Comparison of ENCODE assay signal across 8 mouse cellular contexts in genomic region chr7:99249582-99249911, GRCm38 (mm10). TPM values are rescaled to one million over a fixed set of nuclear protein-coding genes. Genes with fewer than 3 reads are reported as not detected.
DNase-seq lines count a peak whose midpoint lies in the region; ATAC-seq and TF ChIP-seq lines count a peak whose summit lies in the region.

No protein-coding gene starts in this region.

- 2% methylated on average over 10 of the region's 10 CpGs for WGBS in heart, embryonic 11.5 days (ENCODE audit: insufficient replicate concordance)
- under 1% methylated on average over 10 of the region's 10 CpGs for WGBS in kidney, embryonic 14.5 days
- 0% methylated on average over 10 of the region's 10 CpGs for WGBS in lung, embryonic 16.5 days

- no peaks in the 10 kb centered on the region for H3K36me3 ChIP-seq in G1E (replicated peaks)
- no peaks in the 10 kb centered on the region for H3K36me3 ChIP-seq in heart, embryonic 11.5 days (ENCODE audit: control insufficient read depth, insufficient read depth, low read length)
- no peaks in the 10 kb centered on the region for H3K36me3 ChIP-seq in kidney, embryonic 14.5 days (ENCODE audit: control insufficient read depth, insufficient read depth, low read length)
- H3K36me3 ChIP-seq in lung, embryonic 16.5 days (ENCODE audit: control insufficient read depth, insufficient read depth, low read length): no peaks in the 10 kb centered on the region

- no peaks in the 10 kb centered on the region for H3K9me3 ChIP-seq in G1E (replicated peaks)
- H3K9me3 ChIP-seq in heart, embryonic 11.5 days (replicated peaks; ENCODE audit: control insufficient read depth, low read length): no peaks in the 10 kb centered on the region
- H3K9me3 ChIP-seq in kidney, embryonic 14.5 days (ENCODE audit: control insufficient read depth, low read length): no peaks in the 10 kb centered on the region
- H3K9me3 ChIP-seq in lung, embryonic 16.5 days (ENCODE audit: control insufficient read depth, low read length): no peaks in the 10 kb centered on the region

- no peak for ATAC-seq in G1E (ENCODE audit: extremely low read depth, insufficient number of reproducible peaks, low FRiP score, poor library complexity, severe bottlenecking)
- ATAC-seq in heart, embryonic 11.5 days (replicated peaks; ENCODE audit: insufficient number of reproducible peaks, low FRiP score, low TSS enrichment): peak; percentile 48; the same call in 1 of the 2 replicates
- peak; percentile 73 for ATAC-seq in kidney, embryonic 14.5 days (ENCODE audit: low FRiP score, low TSS enrichment)
- peak; percentile 61; the same call in 1 of the 2 replicates for ATAC-seq in lung, embryonic 16.5 days (ENCODE audit: low read depth)

- no peak overlapping the region for H3K27ac ChIP-seq in heart, embryonic 11.5 days (ENCODE audit: low read depth, low read length)
- H3K27ac ChIP-seq in kidney, embryonic 14.5 days (ENCODE audit: low read depth, low read length): no peak overlapping the region
- no peak overlapping the region for H3K27ac ChIP-seq in lung, embryonic 16.5 days (ENCODE audit: low read length)

- H3K4me2 ChIP-seq in heart, embryonic 11.5 days: peak overlapping the region; percentile 67
- H3K4me2 ChIP-seq in kidney, embryonic 14.5 days (replicated peaks; ENCODE audit: low read depth, low read length): peak overlapping the region; percentile 74
- peak overlapping the region; percentile 70 for H3K4me2 ChIP-seq in lung, embryonic 16.5 days (ENCODE audit: low read depth, low read length)

- H3K9ac ChIP-seq in heart, embryonic 11.5 days (ENCODE audit: low read depth, low read length): no peak overlapping the region
- H3K9ac ChIP-seq in kidney, embryonic 14.5 days (ENCODE audit: low read depth, low read length): no peak overlapping the region
- no peak overlapping the region for H3K9ac ChIP-seq in lung, embryonic 16.5 days (ENCODE audit: low read length)

- DNase-seq in CD4-positive, CD25-positive, alpha-beta regulatory T cell, adult 2 months (ENCODE audit: low read depth, low spot score): peak; percentile 75
- no peak for DNase-seq in G1E (ENCODE audit: low spot score)
- DNase-seq in cerebellum, postnatal 36 days: peak; percentile 38 to 46
- peak; percentile 87 for DNase-seq in retina, postnatal 1 day
- no peak for DNase-seq in spleen, postnatal 14 days (ENCODE audit: low spot score in 2 of 2)

- no peaks in the 10 kb centered on the region for H3K4me1 ChIP-seq in G1E (ENCODE audit: insufficient read depth, low read depth, low read length)
- peaks cover 5% of the 10 kb centered on the region; the same call in 1 of the 2 replicates for H3K4me1 ChIP-seq in heart, embryonic 11.5 days (ENCODE audit: control insufficient read depth, insufficient read depth, low read length)
- H3K4me1 ChIP-seq in kidney, embryonic 14.5 days (ENCODE audit: control insufficient read depth, insufficient read depth, low read length): no peaks in the 10 kb centered on the region
- H3K4me1 ChIP-seq in lung, embryonic 16.5 days (replicated peaks; ENCODE audit: control insufficient read depth, insufficient read depth, low read length): peaks cover 7% of the 10 kb centered on the region

- peaks cover 6% of the 10 kb centered on the region; the same call in 1 of the 2 replicates for H3K27me3 ChIP-seq in G1E (ENCODE audit: insufficient read depth, low read length)
- peaks cover 18% of the 10 kb centered on the region for H3K27me3 ChIP-seq in heart, embryonic 11.5 days (ENCODE audit: control insufficient read depth, insufficient read depth, low read length)
- H3K27me3 ChIP-seq in kidney, embryonic 14.5 days (ENCODE audit: control insufficient read depth, insufficient read depth, low read length): peaks cover 9% of the 10 kb centered on the region
- H3K27me3 ChIP-seq in lung, embryonic 16.5 days (ENCODE audit: control insufficient read depth, insufficient read depth, low read depth, low read length): peaks cover 11% of the 10 kb centered on the region

- H3K4me3 ChIP-seq in G1E (ENCODE audit: low read depth, low read length): no peak overlapping the region
- H3K4me3 ChIP-seq in heart, embryonic 11.5 days (ENCODE audit: low read depth, low read length): peak overlapping the region; percentile 45
- peak overlapping the region; percentile 39 for H3K4me3 ChIP-seq in kidney, embryonic 14.5 days (ENCODE audit: low read length)
- peak overlapping the region; percentile 42 for H3K4me3 ChIP-seq in lung, embryonic 16.5 days (ENCODE audit: low read length)

- peak; percentile 64 for TF ChIP-seq CTCF in G1E (IDR thresholded peaks at IDR 0.05; ENCODE audit: low read depth, low read length)

RNA-seq across cellular contexts. Expression of gene Mogat2, which starts 11.1 kb away (rescaled TPM):
- not detected in 2 replicates for total RNA-seq in G1E (2014; fragmentation: Nextera tagmentation)
- total RNA-seq in G1E (2017): 0.12 TPM in 1 of 2 replicates, not detected in the other
- polyA plus RNA-seq in G1E (2012): 0.02 and 0.07 TPM in 2 replicates
- 4.2 and 7.1 TPM in 2 replicates for polyA plus RNA-seq in heart, embryonic 11.5 days (2014; fragmentation: Nextera tagmentation; extraction: Ambion mirVana)
- polyA plus RNA-seq in kidney, embryonic 14.5 days (2014; fragmentation: Nextera tagmentation; extraction: Ambion mirVana): 2.7 and 3.0 TPM in 2 replicates
- 0.80 and 0.94 TPM in 2 replicates for polyA plus RNA-seq in lung, embryonic 16.5 days (2015; fragmentation: Nextera tagmentation; extraction: Ambion mirVana)

RNA-seq across cellular contexts. Expression of gene Map6, which starts 17.7 kb away (rescaled TPM):
- not detected in 2 replicates for total RNA-seq in G1E (2014; fragmentation: Nextera tagmentation)
- 0.11 and 0.17 TPM in 2 replicates for total RNA-seq in G1E (2017)
- not detected in 2 replicates for polyA plus RNA-seq in G1E (2012)
- polyA plus RNA-seq in heart, embryonic 11.5 days (2014; fragmentation: Nextera tagmentation; extraction: Ambion mirVana): 2.0 and 2.2 TPM in 2 replicates
- polyA plus RNA-seq in kidney, embryonic 14.5 days (2014; fragmentation: Nextera tagmentation; extraction: Ambion mirVana): 1.1 and 1.2 TPM in 2 replicates
- polyA plus RNA-seq in lung, embryonic 16.5 days (2015; fragmentation: Nextera tagmentation; extraction: Ambion mirVana): 3.0 and 3.2 TPM in 2 replicates

Comparison
In these comparisons a context has a peak if more than half of its experiments do, and no peak if none do; other contexts are left out.
1. DNase-seq: peak in CD4-positive, CD25-positive, alpha-beta regulatory T cell, adult 2 months (single experiment), cerebellum, postnatal 36 days (2 of 2) and retina, postnatal 1 day (single experiment); none in G1E (single experiment) and spleen, postnatal 14 days (0 of 2).
2. Peak in every context shown above with its lines, with median percentiles within 50 percentile points of each other: H3K4me2 ChIP-seq.